Mouse (Mus musculus) 3T3-L1 (cell line): Measurements from ENCODE around the gene Ctbs.

Experiments used
- DNase-seq: peaks from one replicate; pipeline ENCODE4 v3.0.0-alpha.2; 2015; ENCODE audit warnings: low read depth, low spot score

Gene Ctbs

DNA sequence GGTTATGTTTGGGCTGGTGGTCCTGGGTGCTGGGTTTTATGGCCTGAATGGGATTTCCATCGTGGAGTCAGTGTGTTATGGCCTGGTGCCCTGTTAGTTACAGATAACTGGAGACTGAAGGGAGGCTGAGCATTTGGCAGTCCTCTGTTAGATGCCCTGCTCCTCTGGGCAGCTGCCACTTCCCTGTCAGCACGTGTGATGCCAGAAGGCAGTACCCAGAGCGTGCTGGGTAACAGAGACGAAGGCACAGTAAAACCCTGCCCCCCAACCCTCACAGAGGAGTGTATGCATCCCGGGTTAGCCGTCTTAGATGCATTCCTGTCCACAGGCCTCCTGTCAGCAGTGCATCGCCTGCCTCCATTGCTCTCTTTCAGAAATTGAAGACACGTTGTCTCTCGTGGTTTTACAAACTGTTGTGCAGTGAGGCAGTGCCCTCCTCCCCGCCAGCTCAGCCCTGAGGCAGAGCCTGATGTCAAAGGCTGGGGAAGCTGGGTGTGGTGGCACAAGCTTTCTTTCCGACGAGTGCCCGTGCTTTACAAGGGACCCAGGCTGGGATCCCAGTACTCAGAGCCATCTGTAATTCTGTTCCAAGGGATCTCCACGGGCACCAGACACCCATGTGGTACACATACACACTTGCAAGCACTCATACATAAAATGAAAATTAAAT, 15.8 kb upstream of the Ctbs start:
- no peak for DNase-seq

DNA sequence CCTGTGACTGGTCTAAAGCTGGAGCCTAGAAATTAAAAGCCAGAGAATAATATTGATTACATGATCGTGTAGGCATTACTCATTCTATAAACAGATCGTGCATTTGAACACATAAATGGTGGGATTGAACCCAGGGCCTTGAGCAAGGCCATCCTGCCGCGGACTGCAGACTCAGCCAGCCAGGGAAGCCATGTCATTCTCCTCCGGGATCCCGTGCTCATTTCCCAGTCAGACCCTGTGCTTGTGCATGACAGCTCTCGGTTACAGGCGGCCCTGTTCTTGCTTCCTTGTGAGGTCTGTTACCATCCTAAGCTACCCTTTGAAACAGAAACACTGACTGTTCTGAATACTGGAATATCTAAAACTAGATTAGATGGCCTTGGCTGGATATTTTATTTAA, 14.9 kb upstream of the Ctbs start:
- no peak for DNase-seq

GRCm38 (mm10) chr3:146435533-146435932, 14.1 kb upstream of the Ctbs start:
- DNase-seq, result no peak

DNA sequence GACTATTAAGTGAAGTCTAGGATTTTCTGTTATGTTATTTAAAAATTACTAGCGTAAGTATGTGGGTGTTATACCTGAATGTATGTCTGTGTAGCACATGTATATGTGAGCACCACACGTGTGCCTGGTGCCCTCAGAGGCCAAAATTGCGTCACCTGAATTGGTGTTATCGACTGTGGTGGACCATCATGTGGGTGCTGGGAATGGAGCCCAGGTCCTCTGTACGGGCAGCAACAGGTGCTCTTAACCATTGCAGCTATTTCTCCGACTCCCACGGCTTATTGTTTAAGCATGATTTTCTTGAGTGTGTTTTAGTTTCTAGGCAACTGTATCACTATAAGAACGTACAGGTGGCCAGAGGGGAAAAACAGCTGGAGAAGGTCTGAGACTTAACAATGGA, 13.5 kb upstream of the Ctbs start:
- no peak for DNase-seq

DNA sequence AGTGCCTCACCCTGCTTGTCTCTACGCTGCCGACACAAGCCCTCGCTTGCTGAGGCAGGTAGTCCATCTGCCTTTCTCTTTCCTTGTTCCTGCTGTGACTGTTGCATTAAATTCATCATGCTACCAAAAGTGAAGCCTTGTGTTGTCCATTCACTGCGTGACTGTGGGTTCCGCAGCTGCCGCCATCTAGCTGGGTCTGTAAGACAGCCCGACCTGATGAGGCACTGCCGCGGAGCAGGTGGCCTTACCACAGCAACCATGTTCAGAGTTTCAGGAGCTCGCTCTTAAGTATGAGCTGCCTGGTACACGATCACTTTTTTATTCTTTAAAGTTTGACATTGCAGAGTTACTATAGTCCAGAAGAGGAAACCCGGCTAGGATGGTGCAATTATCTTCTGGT, 9.6 kb upstream of the Ctbs start:
- DNase-seq, result no peak

DNA sequence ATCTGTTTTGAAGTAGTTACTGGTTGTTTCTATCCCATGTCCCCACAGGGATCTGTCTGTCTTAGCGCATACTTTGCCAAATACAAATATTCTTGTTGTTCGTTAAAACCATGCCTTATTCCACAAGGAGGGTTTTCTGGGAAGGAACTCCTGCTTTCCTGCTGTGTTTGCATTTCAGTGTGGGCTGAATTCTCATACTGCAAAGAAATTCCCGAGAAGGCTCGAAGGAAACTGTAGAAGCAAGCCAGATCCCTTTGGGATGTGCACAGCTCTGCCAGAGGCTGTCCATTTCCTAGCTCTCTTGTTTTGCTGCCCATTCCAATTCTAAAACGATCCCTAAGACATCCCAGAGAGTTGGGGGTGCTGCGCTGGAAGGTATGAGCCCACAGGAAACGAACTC, 9.2 kb upstream of the Ctbs start:
- DNase-seq, result no peak

GRCm38 (mm10) chr3:146442484-146442883, 7.1 kb upstream of the Ctbs start:
- no peak for DNase-seq

- DNase-seq, result no peak
Measured at GRCm38 (mm10) chr3:146442936-146443335, 6.7 kb upstream of the Ctbs start.

DNA sequence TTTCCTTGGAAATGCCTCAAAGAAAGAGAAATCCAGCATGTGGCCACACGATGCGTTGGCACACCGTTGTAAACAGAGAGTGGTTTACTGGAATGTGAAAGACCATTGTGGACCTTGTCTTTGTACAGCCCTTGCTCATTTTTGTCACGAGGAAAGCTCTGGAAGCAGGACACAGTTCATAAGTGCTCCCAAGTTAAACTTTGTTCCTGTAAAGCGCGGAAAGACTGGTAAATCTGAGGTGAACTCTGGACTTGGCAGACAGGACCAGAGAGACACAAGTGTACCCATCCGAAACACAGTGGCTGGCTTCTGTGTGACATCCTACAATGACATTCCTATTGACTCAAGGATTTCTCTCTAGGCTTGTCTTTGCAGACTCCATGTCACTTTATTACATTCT, 6.2 kb upstream of the Ctbs start:
- no peak for DNase-seq

DNA sequence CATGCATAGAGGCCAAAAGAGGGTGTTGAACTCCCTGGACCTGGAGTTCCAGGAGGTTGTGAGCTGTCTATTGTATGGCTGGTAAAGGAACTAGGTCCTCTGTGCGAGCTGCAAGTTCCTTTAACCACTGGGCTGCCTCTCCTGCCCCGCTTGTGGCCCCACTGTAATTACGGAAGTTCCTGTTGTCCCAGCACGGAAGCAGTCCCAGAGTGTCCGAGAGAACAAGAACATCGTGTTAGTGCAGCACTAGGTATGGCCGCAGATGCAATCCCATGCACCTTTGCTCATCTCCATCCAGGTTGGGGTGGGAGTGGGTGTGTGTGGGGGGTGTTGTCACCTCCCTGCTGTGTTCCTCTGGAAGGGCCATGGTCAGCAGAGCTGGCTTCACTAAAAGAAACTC, 4.7 kb upstream of the Ctbs start:
- no peak for DNase-seq

GRCm38 (mm10) chr3:146447156-146447555, 2.4 kb upstream of the Ctbs start:
- DNase-seq, result no peak

DNA sequence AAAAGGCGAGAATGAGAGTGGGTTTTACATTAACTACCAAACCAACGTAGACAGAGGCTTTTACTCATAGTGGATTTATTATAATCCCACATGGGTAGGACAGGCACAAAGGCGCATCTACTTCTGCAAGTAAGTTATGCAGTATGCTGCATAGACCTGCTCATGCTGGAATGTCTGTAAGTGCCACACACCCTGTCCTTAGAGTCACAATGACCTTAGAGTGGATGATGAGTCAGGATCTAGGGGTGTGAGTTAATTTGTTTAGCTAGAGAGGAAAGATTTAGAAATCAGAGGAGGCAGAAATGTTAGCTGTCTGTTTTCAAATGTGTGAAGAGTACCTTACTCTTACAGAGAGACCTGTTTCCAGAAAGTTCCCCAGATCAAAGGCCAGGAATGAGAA, 2.0 kb upstream of the Ctbs start:
- DNase-seq, result no peak

DNA sequence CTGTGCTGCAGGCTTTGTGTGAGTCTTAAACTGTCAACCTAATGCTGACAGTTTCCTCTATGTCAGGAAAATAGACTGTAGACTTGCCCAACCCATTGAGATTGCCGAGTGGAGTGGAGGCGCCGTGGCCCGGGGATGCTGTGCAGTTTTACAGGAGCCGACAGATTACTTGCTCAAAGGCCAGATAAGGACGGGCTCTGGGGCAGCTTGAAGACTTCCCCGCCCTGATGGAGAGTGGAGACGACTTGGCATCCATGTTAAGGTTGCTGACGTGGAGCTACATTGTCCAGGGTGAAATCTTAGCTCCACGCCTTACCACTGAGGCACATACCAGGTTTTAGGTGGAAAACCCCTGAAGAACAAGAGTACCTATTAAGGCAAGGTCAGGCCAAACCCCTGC, 1.2 kb upstream of the Ctbs start:
- DNase-seq, result no peak

- no peak for DNase-seq
Measured at GRCm38 (mm10) chr3:146448969-146449368, 626 bp upstream of the Ctbs start.

DNA sequence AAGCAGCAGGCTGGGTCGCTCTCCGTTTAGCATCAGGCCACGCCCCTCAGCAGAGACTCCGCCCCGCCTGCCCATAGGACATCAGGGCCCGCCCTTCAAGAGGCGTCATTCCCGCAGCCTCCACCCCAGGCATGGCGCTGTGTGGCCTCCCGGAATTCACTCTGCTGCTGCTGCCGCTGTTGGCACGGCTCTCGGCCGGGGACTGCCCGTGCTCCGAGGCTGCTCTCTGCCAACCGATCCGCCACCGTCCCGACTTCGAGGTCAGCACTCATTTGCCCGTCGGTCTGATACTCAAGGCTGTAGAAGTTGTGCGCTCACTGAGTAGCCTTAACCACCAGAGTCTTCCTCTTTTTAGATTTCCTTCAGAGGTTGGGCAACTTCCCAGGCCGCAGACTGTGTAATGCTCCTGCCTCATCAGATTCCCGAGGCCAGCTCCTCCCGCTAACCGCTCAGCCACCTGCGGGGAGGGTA, 811 bp downstream of the Ctbs start:
- DNase-seq, result peak; percentile 85

DNA sequence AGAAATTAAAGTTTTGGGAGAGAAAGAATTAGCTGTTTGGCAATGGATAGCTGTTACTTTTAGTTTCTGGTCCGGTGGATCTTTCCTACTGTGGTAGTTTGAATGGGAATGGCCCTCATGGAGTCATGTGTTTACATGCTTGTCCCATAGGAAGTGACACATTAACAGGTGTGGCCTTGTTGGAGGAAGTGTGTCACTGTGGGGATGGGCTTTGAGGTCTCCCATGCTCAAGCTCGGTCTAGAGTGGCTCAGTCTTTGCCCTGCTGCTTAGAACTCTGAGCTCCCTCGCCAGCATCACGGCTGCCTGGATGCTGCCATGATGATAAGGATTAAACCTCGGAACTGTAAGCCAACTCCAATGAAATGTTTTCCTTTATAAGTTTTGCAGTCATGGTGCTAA, 1.8 kb downstream of the Ctbs start:
- DNase-seq, result peak; percentile 17

- DNase-seq, result peak; percentile 35
Measured at GRCm38 (mm10) chr3:146462939-146463338, 13.3 kb downstream of the Ctbs start.

- no peak for DNase-seq
Measured at GRCm38 (mm10) chr3:146469226-146469625, 19.6 kb downstream of the Ctbs start.

DNA sequence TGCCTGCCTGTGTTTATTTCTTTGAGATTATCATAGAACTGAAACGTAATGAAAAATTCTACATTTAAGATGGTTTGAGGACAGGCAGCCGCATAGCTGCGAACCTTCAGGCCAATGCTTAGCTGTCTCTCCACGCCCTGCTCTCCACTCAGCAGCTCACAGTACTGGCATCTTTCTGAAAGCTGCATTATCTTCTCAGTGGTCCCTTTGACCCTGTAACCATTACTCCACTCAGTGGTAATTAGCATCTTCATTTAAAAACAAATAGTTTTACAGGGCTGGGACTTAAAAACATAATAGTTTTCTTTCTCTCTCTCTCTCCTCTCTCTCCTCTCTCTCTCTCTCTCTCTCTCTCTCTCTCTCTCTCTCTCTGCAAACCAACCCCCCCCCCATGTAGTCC, 23.1 kb downstream of the Ctbs start:
- no peak for DNase-seq

GRCm38 (mm10) chr3:146473741-146474140, 24.1 kb downstream of the Ctbs start:
- peak; percentile 76 for DNase-seq

GRCm38 (mm10) chr3:146474428-146474827, 24.8 kb downstream of the Ctbs start:
- DNase-seq, result peak; percentile 62

- peak; percentile 44 for DNase-seq
Measured at GRCm38 (mm10) chr3:146482044-146482443, 32.4 kb downstream of the Ctbs start.

DNA sequence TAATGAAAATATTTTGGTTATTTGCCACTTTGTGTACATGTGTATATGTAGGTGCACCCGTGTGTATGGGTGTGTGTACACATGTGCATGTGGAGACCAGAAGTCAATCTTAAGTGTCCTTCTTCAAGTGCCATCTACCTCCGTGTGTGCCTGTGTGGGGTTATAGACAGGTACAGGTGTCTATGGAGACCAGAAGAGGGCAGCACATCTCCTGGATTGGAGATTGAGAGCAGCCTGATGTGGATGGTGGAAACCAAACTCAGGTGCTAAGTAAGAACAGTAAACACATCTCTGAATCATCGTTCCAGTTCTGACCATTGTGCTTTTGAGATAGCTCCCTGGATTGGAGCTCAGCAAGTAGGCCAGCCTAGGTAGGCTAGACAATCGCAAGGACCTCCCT, 36.9 kb downstream of the Ctbs start:
- no peak for DNase-seq

DNA sequence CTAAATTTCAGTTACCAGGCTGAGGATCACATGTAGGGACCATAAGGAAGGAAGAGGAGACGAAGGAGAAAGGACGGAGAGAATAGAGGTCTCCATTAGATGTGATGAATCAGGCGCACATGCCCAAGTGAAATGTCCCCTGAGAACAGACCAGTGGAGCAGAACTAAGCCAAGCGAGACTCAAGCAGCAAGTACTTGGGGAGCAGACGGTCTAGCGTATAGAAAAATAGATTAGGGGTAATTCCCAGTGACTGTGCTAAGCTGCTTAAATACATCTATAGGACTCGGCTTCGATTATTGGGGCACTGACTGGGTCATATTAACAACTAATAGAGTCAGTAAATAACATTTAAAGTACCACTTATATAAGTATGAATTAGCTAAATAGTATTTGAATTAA, 45.3 kb downstream of the Ctbs start:
- DNase-seq, result no peak
